Mouse (Mus musculus): ENCODE results near the gene Gm9602. TPM values are rescaled to one million over a fixed set of nuclear protein-coding genes. Genes with fewer than 3 reads are reported as not detected.
"Not testable (repeated sequence)": the region's sequence is repeated elsewhere in the genome, so short reads cannot be mapped to it uniquely, and the experiment has no call there.

The Gm9602 gene
- total RNA-seq (2021), result not detected
- 0.08 TPM in 1 of 2 replicates, not detected in the other for polyA plus RNA-seq (2012; rRNA removed)
- long read RNA-seq, result 0 reads

DNA sequence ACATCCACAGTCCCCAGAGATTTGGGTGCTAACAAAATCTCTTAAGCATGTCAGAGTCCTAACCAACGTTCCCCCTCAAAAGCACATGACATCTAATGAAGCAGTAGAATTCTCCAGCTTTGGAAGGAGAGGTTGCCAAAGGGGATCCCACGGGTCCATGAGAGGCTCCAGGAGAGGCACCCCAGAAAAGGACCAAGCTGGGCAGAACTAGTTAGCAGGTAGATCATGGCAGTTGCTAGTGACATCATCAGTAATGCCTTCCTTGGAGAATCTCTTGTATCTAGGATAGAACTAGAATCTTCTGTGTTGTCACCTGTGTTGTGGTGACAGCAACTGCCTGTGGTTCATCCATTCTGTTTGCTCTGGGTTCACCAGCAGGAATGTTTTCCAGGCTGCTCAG is at the start of gene Gm9602:
TSS of gene Gm9602 (plus strand) at position 301 of the 400 bp plus-strand sequence.
- intact Hi-C loops (cut with DNase I); H3K4me3 ChIP-seq; H3K27me3 ChIP-seq (ENCODE audit: control insufficient read depth, insufficient read depth, low read length); DNase-seq; H3K27ac ChIP-seq; H3K79me2 ChIP-seq (replicated peaks; ENCODE audit: control insufficient read depth, insufficient read depth, low read length); H3K9ac ChIP-seq (ENCODE audit: low read depth, low read length); H3K36me3 ChIP-seq (ENCODE audit: control insufficient read depth, insufficient read depth, low read length); H3K4me1 ChIP-seq (ENCODE audit: control insufficient read depth, insufficient read depth, low read length): not testable (repeated sequence)
- WGBS, result 27% methylated on average over 1 of the region's 2 CpGs

DNA sequence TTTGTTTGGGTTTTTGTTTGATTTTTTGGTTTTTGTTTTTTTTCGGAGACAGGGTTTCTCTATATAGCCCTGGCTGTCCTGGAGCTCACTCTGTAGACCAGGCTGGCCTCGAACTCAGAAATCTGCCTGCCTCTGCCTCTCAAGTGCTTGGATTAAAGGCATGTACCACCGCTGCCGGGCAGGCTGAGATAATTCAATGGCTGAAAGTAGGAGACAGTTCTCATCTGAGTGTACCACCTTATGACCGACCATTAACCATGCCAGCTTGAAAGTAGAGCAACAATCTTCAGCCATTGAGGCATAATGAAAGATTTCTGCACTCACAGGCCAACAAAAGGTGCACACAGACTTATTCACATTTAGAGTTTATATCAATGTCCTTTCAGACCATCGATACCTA is 30.3 kb downstream of the Gm9602 start:
- H3K79me2 ChIP-seq (replicated peaks; ENCODE audit: control insufficient read depth, insufficient read depth, low read length); H3K27ac ChIP-seq; H3K4me3 ChIP-seq; H3K27me3 ChIP-seq (ENCODE audit: control insufficient read depth, insufficient read depth, low read length); H3K9ac ChIP-seq (ENCODE audit: low read depth, low read length); intact Hi-C loops (cut with DNase I); H3K36me3 ChIP-seq (ENCODE audit: control insufficient read depth, insufficient read depth, low read length); H3K4me1 ChIP-seq (ENCODE audit: control insufficient read depth, insufficient read depth, low read length): not testable (repeated sequence)
- peak in 1 of 2 experiments; percentile 19 for DNase-seq
- WGBS, result 70% methylated on average over 6 of the region's 6 CpGs

DNA sequence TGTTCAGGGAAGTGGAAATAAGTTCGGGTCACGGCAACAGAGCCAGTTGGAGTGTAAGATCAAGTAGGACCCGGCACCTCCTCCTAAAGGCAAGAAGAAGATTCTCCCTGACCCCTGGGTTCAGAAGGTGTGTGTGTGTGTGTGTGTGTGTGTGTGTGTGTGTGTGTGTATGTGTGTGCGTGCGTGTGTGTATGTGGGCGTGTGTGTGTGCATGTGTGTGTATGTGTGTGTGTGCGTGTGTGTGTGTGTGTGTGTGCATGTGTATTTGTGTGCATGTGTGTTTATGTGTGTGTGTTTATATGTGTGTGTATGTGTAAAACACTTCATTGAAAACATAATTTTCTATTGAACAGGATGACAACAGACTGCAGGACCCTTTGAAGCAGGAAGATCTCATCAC is 45.8 kb downstream of the Gm9602 start:
- 78% methylated on average over 4 of the region's 7 CpGs for WGBS

More for the DNA sequence above, 45.8 kb downstream of the Gm9602 start:
- H3K4me1 ChIP-seq (ENCODE audit: control insufficient read depth, insufficient read depth, low read length); H3K79me2 ChIP-seq (replicated peaks; ENCODE audit: control insufficient read depth, insufficient read depth, low read length); H3K27ac ChIP-seq; H3K27me3 ChIP-seq (ENCODE audit: control insufficient read depth, insufficient read depth, low read length); H3K36me3 ChIP-seq (ENCODE audit: control insufficient read depth, insufficient read depth, low read length); intact Hi-C loops (cut with DNase I); H3K4me3 ChIP-seq; H3K9ac ChIP-seq (ENCODE audit: low read depth, low read length); DNase-seq: not testable (repeated sequence)

Other genes starting within 250 kb of the Gm9602 start
- not detected for gene Gm3047, start 220.9 kb upstream of the Gm9602 start, total RNA-seq (2021)
- not detected in 2 replicates for gene Gm3047, start 220.9 kb upstream of the Gm9602 start, polyA plus RNA-seq (2012; rRNA removed)
- gene Gm8159, start 144.0 kb upstream of the Gm9602 start, total RNA-seq (2021), result not detected
- not detected in 2 replicates for gene Gm8159, start 144.0 kb upstream of the Gm9602 start, polyA plus RNA-seq (2012; rRNA removed)
- not detected for gene Gm3239, start 112.1 kb upstream of the Gm9602 start, total RNA-seq (2021)
- 0.06 TPM in 1 of 2 replicates, not detected in the other for gene Gm3239, start 112.1 kb upstream of the Gm9602 start, polyA plus RNA-seq (2012; rRNA removed)
- gene Gm7876, start 67.1 kb upstream of the Gm9602 start, total RNA-seq (2021), result not detected
- gene Gm7876, start 67.1 kb upstream of the Gm9602 start, polyA plus RNA-seq (2012; rRNA removed), result not detected in 2 replicates
- not detected for gene Gm3252, start 49.6 kb upstream of the Gm9602 start, total RNA-seq (2021)
- 0.16 and 0.67 TPM in 2 replicates for gene Gm3252, start 49.6 kb upstream of the Gm9602 start, polyA plus RNA-seq (2012; rRNA removed)
- not detected for gene Gm3269, start 61.8 kb downstream of the Gm9602 start, total RNA-seq (2021)
- not detected in 2 replicates for gene Gm3269, start 61.8 kb downstream of the Gm9602 start, polyA plus RNA-seq (2012; rRNA removed)
- gene Gm3264, start 79.2 kb downstream of the Gm9602 start, total RNA-seq (2021), result 1 to 10 TPM in 1 of 2 experiments, under 1 TPM in 1; 0.52 to 2.4 TPM
- not detected in 2 replicates for gene Gm3264, start 79.2 kb downstream of the Gm9602 start, polyA plus RNA-seq (2012; rRNA removed)
- gene Gm3278, start 116.1 kb downstream of the Gm9602 start, total RNA-seq (2021), result not detected
- gene Gm3278, start 116.1 kb downstream of the Gm9602 start, polyA plus RNA-seq (2012; rRNA removed), result not detected in 2 replicates
- gene Gm8297, start 207.6 kb downstream of the Gm9602 start, total RNA-seq (2021), result not detected
- gene Gm8297, start 207.6 kb downstream of the Gm9602 start, polyA plus RNA-seq (2012; rRNA removed), result not detected in 2 replicates
- gene Gm3298, start 239.6 kb downstream of the Gm9602 start, total RNA-seq (2021), result not detected
- not detected in 2 replicates for gene Gm3298, start 239.6 kb downstream of the Gm9602 start, polyA plus RNA-seq (2012; rRNA removed)

Measured in heart, adult 2 months (tissue).